Mouse (Mus musculus): Measurements from ENCODE around the gene Cpe. TPM values are rescaled to one million over a fixed set of nuclear protein-coding genes. Genes with fewer than 3 reads are reported as not detected.

Gene Cpe
- total and polyA plus RNA-seq, 3 experiments: not detected

DNA sequence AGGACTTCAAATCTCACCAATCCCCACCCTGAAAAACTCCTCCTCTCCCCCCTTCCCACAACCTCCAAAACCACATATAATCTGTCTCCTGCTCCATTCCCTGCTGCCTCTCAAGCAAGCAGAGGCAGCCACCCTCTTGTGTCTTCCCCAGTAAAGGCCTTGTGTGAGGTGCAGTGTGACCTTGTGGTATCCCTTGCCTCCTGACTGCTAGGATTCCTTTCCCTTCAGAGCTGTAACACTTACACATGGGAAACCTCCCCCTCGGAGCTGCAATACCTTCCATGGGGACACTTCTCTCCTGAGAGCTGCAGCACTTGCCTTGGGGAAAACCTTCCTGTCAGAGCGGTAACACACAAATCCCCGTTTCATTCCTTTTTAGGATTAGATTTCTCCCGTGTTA, 96.5 kb downstream of the Cpe start (continued):
- no peak for TF ChIP-seq USF2 (IDR thresholded peaks at IDR 0.05; ENCODE audit: borderline replicate concordance in 1 of 2, insufficient read depth in 1 of 2, low read depth in 1 of 2, low read length in 2 of 2)

DNA sequence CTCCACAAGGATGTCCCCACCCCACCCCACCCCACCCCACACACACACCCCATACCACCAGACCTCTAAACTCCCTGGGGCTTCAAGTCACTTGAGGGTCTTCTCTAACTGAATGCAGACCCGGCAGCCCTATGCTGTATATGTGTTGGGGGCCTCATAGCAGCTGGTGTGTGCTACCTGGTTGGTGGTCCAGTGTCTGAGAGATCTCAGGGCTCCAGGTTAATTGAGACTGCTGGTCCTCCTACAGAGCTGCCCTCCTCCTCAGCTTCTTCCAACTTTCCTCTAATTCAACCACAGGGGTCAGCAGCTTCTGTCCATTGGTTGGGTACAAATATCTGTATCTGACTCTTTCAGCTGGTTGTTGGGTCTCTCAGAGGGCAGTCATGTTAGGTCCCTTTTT, 102.4 kb downstream of the Cpe start:
- TF ChIP-seq MEF2A (IDR thresholded peaks at IDR 0.05; ENCODE audit: extremely low read depth, insufficient replicate concordance, low read depth, low read length, poor library complexity, severe bottlenecking): no peak
- TF ChIP-seq CTCF (IDR thresholded peaks at IDR 0.05 in 2 of 3, conservative IDR thresholded peaks at IDR 0.05 in 1 of 3; ENCODE audit: control insufficient read depth in 1 of 3, insufficient read depth in 1 of 3, low read depth in 2 of 3, low read length in 3 of 3, poor library complexity in 1 of 3, severe bottlenecking in 1 of 3): no peak
- TF ChIP-seq KAT2A (conservative IDR thresholded peaks at IDR 0.05; ENCODE audit: low read depth, low read length): no peak
- TF ChIP-seq MYC (IDR thresholded peaks at IDR 0.05; ENCODE audit: low read depth, low read length): no peak
- no peak for TF ChIP-seq BHLHE40 (IDR thresholded peaks at IDR 0.05; ENCODE audit: borderline replicate concordance, low read depth, low read length)
- TF ChIP-seq SMC3 (IDR thresholded peaks at IDR 0.05; ENCODE audit: low read depth, low read length): no peak
- TF ChIP-seq UBTF (IDR thresholded peaks at IDR 0.05; ENCODE audit: borderline replicate concordance, insufficient read depth, low read depth, low read length): no peak
- no peak for TF ChIP-seq MAZ (IDR thresholded peaks at IDR 0.05; ENCODE audit: low read depth, low read length)
- TF ChIP-seq NELFE (IDR thresholded peaks at IDR 0.05; ENCODE audit: low read depth, low read length): no peak
- TF ChIP-seq CHD2 (IDR thresholded peaks at IDR 0.05; ENCODE audit: low read length): no peak
- no peak for TF ChIP-seq E2F4 (IDR thresholded peaks at IDR 0.05; ENCODE audit: borderline replicate concordance, low read depth, low read length)
- H3K27me3 ChIP-seq (ENCODE audit: control insufficient read depth in 1 of 2, insufficient read depth in 2 of 2, low read length in 2 of 2): no peaks in the 10 kb centered on the region
- H3K9me3 ChIP-seq (replicated peaks; ENCODE audit: insufficient read depth, low read length): no peaks in the 10 kb centered on the region
- H3K4me3 ChIP-seq (ENCODE audit: control insufficient read depth in 1 of 2, insufficient read depth in 1 of 2, low read depth in 2 of 2, low read length in 2 of 2): no peak overlapping the region
- H3K9ac ChIP-seq (ENCODE audit: control insufficient read depth, low read depth, low read length, poor library complexity, severe bottlenecking): no peak overlapping the region
- H3K27ac ChIP-seq (ENCODE audit: control insufficient read depth, low read depth, low read length): no peak overlapping the region
- DNase-seq (ENCODE audit: low read depth, low spot score): no peak
- no peaks in the 10 kb centered on the region for H3K79me2 ChIP-seq (ENCODE audit: control insufficient read depth, insufficient read depth, low read length, poor library complexity)
- H3K36me3 ChIP-seq (ENCODE audit: control insufficient read depth in 1 of 2, insufficient read depth in 2 of 2, low read length in 2 of 2): no peaks in the 10 kb centered on the region
- no peaks in the 10 kb centered on the region for H3K4me1 ChIP-seq (ENCODE audit: control insufficient read depth in 1 of 2, insufficient read depth in 2 of 2, low read length in 2 of 2)

DNA sequence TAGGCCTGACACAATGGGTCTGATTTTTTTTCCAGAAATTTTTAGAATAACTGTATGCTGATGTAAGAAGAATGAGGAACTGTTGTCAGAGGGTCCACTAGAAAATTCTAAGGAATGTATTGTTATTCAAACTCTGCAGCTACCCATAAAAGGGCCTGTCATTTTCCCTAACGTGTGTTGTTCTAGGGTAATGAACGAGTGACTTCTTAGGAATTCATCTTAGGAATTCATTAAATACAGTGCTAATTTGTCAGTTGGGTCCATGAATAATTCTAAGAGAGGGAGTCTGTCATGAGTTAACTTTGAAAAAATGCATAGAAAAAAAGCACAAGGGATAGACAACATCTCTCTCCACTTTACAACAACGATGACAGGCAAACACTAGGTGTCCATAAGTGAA, 110.0 kb downstream of the Cpe start:
- H3K9ac ChIP-seq (ENCODE audit: control insufficient read depth, low read depth, low read length, poor library complexity, severe bottlenecking): no peak overlapping the region
- H3K79me2 ChIP-seq (ENCODE audit: control insufficient read depth, insufficient read depth, low read length, poor library complexity): no peaks in the 10 kb centered on the region
- DNase-seq (ENCODE audit: low read depth, low spot score): no peak
- no peak overlapping the region for H3K27ac ChIP-seq (ENCODE audit: control insufficient read depth, low read depth, low read length)
- TF ChIP-seq USF2 (IDR thresholded peaks at IDR 0.05; ENCODE audit: borderline replicate concordance in 1 of 2, insufficient read depth in 1 of 2, low read depth in 1 of 2, low read length in 2 of 2): no peak
- no peak for TF ChIP-seq ZKSCAN1 (IDR thresholded peaks at IDR 0.05; ENCODE audit: low read depth, low read length)
- TF ChIP-seq CHD2 (IDR thresholded peaks at IDR 0.05; ENCODE audit: low read length): no peak
- TF ChIP-seq ETS1 (IDR thresholded peaks at IDR 0.05; ENCODE audit: low read depth, low read length): no peak
- no peak for TF ChIP-seq TBP (IDR thresholded peaks at IDR 0.05; ENCODE audit: low read depth, low read length)
- no peak for TF ChIP-seq POLR2A (IDR thresholded peaks at IDR 0.05; ENCODE audit: control insufficient read depth in 1 of 2, insufficient read depth in 1 of 2, low read depth in 1 of 2, low read length in 2 of 2, poor library complexity in 1 of 2)
- TF ChIP-seq KAT2A (conservative IDR thresholded peaks at IDR 0.05; ENCODE audit: low read depth, low read length): no peak
- no peak for TF ChIP-seq MAX (IDR thresholded peaks at IDR 0.05; ENCODE audit: low read length)
- H3K36me3 ChIP-seq (ENCODE audit: control insufficient read depth in 1 of 2, insufficient read depth in 2 of 2, low read length in 2 of 2): no peaks in the 10 kb centered on the region
- no peaks in the 10 kb centered on the region for H3K4me1 ChIP-seq (ENCODE audit: control insufficient read depth in 1 of 2, insufficient read depth in 2 of 2, low read length in 2 of 2)
- no peaks in the 10 kb centered on the region for H3K27me3 ChIP-seq (ENCODE audit: control insufficient read depth in 1 of 2, insufficient read depth in 2 of 2, low read length in 2 of 2)
- no peak overlapping the region for H3K4me3 ChIP-seq (ENCODE audit: control insufficient read depth in 1 of 2, insufficient read depth in 1 of 2, low read depth in 2 of 2, low read length in 2 of 2)
- no peaks in the 10 kb centered on the region for H3K9me3 ChIP-seq (replicated peaks; ENCODE audit: insufficient read depth, low read length)

Measured in MEL (cell line).